Mouse (Mus musculus): ENCODE data around the gene Nipsnap3a.
A peak's percentile ranks its signal among the peaks of the same experiment; 100 is the strongest.

The Nipsnap3a gene

GRCm38 (mm10) chr4:52989248-52989647, at the start of gene Nipsnap3a:
Gene Nipsnap3a, plus strand, starts transcription at chr4:52989272.
- no peak for DNase-seq (ENCODE audit: low spot score)

DNA sequence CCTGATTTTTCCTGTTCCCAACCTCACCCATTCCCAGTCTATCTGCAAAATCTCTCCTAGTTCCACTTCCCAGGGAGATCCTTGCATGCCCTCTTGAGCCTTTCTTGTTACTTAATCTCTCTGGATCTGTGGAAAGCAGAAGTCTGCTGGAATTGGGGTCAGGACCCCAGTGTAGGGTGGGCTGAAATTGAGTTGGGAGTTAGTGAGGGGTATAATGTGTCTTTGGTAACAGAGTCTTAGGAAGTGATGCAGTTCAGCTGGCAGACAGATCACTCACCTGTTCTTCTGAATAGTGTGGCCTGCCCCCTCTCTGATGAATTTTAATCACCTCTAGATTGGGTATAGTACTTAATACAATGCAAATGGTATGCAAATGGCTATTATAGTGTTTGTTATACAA, 42.4 kb upstream of the Nipsnap3a start:
- no peak for DNase-seq (ENCODE audit: low spot score)

DNA sequence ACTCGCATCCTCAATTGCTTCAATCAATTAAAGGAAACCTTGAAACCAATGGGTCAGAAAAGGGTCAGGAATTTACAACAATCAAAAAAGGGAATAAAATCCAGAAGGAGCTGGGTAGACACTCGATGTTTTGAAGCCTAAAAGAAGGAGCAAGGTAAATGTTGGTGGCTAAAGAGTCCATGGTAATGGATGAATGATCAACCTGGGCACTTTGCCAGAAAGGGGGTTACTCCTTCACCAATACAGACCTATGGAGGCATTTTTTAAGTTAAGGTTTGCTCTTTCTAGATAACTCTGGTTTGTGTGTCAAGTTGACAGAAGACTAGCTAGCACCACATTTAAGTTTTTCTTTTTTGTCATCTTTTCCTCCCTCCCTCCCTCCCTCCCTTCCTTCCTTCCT, 40.1 kb upstream of the Nipsnap3a start:
- DNase-seq (ENCODE audit: low spot score): no peak

GRCm38 (mm10) chr4:52958693-52959092, 30.4 kb upstream of the Nipsnap3a start:
- peak; percentile 6 for DNase-seq (ENCODE audit: low spot score)

DNA sequence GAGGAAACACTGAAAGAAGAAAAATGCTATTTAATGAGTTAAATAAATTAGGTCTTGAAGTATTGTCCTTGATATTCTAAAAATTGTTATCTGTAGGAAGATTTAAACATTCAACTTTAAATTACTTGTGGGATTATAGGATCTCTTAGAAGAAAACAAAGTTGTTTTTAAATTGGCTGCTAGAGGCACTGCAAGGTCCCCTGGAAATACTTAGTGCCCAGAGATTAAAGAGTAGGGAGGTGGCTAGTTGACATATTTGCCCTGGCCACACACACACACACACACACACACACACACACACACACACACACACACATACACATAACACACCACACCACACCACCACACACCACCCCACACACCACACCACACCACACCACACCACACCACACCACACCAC, 24.8 kb upstream of the Nipsnap3a start, which contains the start of gene Olfr270:
Gene Olfr270, plus strand, starts transcription at position 301 of the 400 bp plus-strand sequence.
- no peak for DNase-seq (ENCODE audit: low spot score)

DNA sequence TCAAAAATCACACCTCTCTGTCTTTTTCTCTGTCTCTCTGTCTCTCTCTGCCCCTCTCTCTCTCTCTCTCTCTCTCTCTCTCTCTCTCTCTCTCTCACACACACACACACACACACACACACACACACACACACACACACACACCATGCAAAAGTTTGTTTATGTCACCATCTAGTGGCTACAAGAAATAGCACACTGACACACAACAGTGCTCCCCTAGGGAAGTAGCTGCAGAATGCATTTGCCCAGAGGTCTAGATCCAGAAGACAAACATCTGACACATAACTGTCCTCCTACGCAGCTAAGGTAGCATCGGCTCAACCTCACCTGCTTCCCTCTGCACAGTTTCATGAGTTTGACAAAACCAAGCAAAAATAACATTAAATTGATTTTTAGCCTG, 3.9 kb upstream of the Nipsnap3a start:
- DNase-seq (ENCODE audit: low spot score): no peak

GRCm38 (mm10) chr4:52986266-52986665, 2.8 kb upstream of the Nipsnap3a start:
- DNase-seq (ENCODE audit: low spot score): no peak

DNA sequence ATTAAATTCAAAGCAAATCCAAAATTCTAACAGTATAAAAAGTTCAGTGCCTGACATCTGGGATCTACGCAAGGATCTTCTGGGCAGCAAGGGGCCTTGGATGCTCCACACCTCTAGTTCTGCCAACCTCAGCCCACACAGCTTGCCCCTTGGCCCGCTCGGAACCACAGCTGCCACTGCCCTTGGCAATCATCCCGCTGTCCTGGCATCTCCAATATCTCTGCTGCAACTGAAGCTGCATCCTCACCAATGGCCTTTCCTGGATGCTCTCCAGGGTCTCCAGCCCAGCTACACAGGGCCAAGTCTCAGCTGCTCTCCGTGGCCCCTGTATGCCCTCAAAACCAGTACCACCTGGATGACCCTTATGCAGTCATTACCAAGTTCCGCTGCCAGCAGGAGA, 10.4 kb downstream of the Nipsnap3a start:
- no peak for DNase-seq (ENCODE audit: low spot score)

DNA sequence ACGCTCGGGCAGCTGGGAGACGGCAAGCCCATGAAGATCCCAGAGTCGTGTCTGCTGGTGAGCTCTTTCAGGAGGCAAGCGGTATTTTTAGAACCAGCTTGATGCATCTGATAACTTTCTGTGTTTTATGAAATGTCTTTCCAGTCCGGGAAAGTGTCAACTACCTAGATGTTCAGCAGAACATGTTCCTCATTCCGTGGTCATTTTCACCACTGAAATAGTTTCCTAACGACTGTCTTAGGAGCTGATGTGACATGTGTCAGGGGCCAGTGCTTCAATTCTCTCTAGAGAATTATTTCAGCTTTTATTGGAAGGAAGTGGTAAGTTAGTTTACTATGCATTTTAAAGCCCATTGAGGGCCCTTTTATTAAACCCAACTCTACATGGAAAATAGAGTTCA, 11.1 kb downstream of the Nipsnap3a start:
- DNase-seq (ENCODE audit: low spot score): no peak

DNA sequence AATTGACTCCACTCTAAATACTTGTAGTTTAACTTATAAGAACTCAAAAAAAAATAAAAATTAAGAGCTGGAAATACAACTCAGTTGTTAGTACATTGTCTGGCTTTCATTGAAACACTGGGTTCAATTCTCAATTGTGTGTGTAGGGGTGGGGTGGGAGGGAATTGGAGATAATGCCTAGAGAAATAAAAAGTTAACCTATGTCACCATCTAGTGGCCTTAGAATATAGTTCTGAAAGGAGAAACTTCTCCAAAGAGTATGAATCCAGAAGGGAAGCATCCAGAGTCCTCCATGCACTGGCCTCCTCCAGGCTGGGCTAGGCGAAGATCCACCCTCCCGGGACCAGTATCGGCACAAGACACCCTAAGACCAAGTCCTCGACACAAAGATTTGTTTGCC, 20.1 kb downstream of the Nipsnap3a start:
- peak; percentile 29 for DNase-seq (ENCODE audit: low spot score)

DNA sequence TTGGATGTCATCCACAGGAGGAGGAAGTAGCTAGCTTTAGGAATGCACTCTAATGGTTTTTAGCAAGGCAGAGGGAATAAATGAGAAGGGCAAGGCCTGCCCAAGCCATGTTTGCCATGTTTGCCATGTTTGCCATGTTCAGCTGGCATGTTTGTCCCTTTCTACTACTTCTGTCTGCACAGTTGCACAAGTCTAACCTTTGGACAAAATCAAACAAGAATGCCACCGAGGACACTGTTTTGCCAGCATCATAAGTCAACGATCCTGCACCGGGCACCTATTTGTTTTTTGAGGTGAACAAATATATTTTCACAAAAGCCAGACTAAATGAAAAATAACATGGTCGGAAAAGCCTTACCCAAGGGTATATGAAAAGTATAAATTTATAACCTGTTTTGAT, 20.8 kb downstream of the Nipsnap3a start:
- DNase-seq (ENCODE audit: low spot score): no peak

DNA sequence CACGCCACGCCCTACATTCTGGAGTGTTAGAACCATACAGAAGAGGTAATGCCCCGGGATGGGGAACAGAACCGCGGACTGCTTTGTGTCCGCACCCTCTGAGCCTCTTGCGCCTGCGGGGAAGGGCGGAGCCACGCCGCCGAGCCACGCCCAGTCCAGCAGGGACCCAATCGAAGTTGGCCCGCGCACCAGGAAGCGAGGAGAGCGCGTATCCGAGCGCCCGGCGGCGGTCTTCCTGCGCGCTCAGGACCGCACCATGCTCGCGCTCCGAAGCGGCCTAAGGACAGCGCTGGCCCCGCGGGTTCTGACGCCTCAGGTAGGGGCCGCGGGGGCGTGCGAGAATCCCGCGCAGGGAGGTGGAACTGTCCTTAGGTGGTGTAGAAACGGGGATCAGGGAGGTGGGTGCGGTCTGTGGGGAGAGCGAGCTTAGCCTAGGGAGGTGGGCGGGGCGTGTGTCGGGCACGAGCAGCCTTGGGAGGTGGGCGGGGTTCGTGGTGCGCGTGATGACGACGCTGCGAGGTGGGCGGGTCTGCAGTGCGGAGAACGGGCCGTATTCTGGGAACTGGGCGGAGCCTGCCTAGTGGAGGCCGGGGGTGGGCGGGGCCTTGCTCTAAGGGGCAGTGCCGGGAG, 22.8 kb downstream of the Nipsnap3a start, which contains the start of gene Nipsnap3b:
Gene Nipsnap3b, plus strand, starts transcription at position 149 of the 630 bp plus-strand sequence.
- DNase-seq (ENCODE audit: low spot score): peak; percentile 93

DNA sequence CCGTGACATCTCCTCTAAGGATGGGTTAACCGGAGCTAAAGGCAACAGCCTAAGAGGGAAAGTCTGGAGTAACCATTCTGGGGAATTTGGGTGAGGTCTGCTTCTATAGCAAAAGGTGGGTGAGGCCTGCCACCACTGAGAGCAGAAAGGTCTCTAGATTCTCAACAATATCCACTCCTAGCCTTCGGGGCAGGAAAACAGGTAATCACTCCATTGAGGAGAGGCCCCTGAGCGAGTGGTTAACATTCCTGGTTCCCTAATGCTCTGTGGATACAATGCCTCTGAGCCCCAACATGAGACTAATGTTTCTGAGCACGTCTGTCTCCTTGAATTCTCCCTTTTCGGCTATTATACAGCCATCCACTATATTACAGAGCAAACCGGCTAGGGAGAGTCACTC, 25.3 kb downstream of the Nipsnap3a start:
- DNase-seq (ENCODE audit: low spot score): no peak

GRCm38 (mm10) chr4:53015024-53015423, 26.0 kb downstream of the Nipsnap3a start:
- DNase-seq (ENCODE audit: low spot score): no peak

- no peak for DNase-seq (ENCODE audit: low spot score)
Observed at GRCm38 (mm10) chr4:53018392-53018791, 29.3 kb downstream of the Nipsnap3a start.

- DNase-seq (ENCODE audit: low spot score): no peak
Observed at GRCm38 (mm10) chr4:53023189-53023925, 34.3 kb downstream of the Nipsnap3a start.

- no peak for DNase-seq (ENCODE audit: low spot score)
Observed at GRCm38 (mm10) chr4:53024397-53024796, 35.3 kb downstream of the Nipsnap3a start.

DNA sequence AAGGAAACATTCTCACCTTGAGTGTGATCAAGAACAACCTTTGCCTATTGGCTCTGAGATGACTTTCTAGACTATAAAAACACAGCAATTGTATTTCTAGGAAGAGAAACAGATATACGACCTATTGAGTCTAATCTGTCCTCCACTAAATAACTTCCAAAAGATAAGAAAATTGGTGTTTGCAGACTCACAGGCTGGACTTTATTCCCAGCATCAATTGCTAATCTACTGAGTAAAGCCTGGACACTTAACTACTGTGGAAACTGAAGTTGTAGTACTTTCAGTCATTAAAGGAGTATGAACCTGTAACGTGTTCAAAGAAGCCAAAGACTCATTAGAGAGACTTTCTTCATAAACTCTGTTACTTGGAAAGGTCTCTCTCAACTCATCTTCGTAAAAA, 38.7 kb downstream of the Nipsnap3a start:
- no peak for DNase-seq (ENCODE audit: low spot score)

- DNase-seq (ENCODE audit: low spot score): peak; percentile 31
Observed at GRCm38 (mm10) chr4:53030326-53030948, 41.4 kb downstream of the Nipsnap3a start.

DNA sequence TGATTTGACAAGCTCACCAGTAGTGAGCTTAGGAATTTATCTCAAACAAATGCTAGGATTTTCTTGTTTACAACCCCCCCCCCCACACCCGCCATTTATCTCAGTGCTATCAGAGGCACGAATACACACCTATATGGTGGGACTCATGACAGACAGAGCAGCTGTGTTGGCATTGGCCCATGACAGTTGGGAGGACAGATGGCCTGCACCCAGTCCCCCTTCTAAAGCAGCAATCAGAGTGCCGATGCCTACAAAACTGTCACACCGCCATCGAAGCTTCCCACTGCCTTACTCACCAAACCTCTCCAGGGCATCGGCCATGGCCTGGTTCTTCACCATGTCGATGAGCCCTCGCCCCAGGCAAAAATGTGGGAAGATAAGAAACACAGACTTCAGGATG, 54.7 kb downstream of the Nipsnap3a start:
- DNase-seq (ENCODE audit: low spot score): no peak

DNA sequence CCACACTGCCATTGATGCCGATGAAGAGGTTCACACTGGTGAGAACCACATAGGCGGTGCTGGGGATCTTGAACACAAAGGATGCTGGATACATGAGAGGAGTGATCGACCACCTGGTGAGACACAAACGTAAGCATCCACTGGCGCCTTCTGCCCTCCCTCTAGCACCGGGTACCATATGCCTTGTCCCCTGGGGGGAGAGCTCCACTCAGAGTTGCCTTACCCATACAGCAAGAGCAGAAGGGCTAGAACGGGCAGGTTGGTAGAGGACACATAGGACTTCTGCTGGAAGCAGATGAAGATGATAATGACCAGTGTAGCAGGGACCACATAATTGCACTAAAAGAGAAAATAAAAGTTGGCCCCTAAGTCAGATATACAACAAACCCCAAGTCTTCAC, 56.7 kb downstream of the Nipsnap3a start:
- no peak for DNase-seq (ENCODE audit: low spot score)

DNA sequence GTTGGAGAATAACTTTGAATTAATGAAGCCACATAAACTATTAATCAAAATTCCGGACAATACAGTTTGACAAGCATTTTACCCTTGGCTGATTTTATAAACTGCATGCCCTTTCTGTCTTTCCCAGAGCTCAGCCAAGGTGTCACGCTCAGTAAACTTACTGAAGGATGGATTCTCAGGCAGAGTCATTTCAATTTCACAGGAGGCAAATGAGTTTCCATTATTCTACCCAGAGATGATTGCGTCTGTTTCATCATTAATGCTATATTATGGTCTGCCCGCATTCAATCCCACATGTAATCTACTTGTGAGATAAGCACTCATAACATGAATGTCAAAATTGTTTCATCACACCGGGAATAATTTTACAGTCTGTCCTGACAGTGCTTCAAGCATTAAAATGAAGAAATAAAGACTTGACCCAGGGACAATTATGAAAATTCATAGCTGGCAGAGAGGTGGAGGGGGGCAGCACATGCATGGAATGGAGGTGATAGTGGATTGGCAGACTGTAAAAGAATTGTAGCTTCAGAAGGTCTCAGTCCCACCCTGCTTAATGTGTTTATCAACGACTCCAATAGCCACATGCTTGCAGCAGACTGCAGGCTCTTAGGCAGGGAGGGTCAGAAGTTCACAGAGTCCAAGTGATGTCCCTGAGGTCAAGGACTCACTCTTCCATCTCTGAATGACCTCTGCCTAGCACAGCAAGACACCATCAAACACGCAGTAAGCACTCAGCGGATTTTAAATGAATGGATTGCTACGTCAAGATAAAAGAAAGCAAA, 57.4 kb downstream of the Nipsnap3a start:
- no peak for DNase-seq (ENCODE audit: low spot score)
